Mouse (Mus musculus): ENCODE measurements at regions not wholly inside any gene's neighbourhood (a gene's known extent, or its start where the extent isn't known, plus 50 kb on each side); places are given as distances from the start of the nearest gene placed in this dataset.

- H3K4me1 ChIP-seq (ENCODE audit: insufficient read depth, low read length) = no peaks in the 10 kb centered on the region
- no peak overlapping the region for H3K4me2 ChIP-seq (ENCODE audit: low read depth, low read length)
- H3K27me3 ChIP-seq (ENCODE audit: insufficient read depth, low read length) = no peaks in the 10 kb centered on the region
- no peak overlapping the region for H3K4me3 ChIP-seq (ENCODE audit: low read length)
- no peak overlapping the region for H3K9ac ChIP-seq (replicated peaks; ENCODE audit: low read length)
- H3K27ac ChIP-seq = no peak overlapping the region
- ATAC-seq (no peak), DNase-seq (ENCODE audit: low spot score) (no peak)
- no peaks in the 10 kb centered on the region for H3K9me3 ChIP-seq (ENCODE audit: low read length)
- WGBS = 86% methylated on average over 1 of the region's 1 CpGs
- H3K36me3 ChIP-seq (ENCODE audit: insufficient read depth, low read length) = no peaks in the 10 kb centered on the region
- no peak for TF ChIP-seq CTCF (IDR thresholded peaks at IDR 0.05; ENCODE audit: low read depth)
Observed at GRCm38 (mm10) chr13:46193131-46193530, 80.4 kb upstream of the Stmnd1 start.

GRCm38 (mm10) chr13:46189726-46190125, 83.8 kb upstream of the Stmnd1 start:
- Histone ChIP-seq H3K9ac (replicated peaks; ENCODE audit: low read length) (no peak overlapping the region), H3K9me3 (ENCODE audit: low read length) (no peaks in the 10 kb centered on the region), H3K36me3 (ENCODE audit: insufficient read depth, low read length) (no peaks in the 10 kb centered on the region), H3K27me3 (ENCODE audit: insufficient read depth, low read length) (no peaks in the 10 kb centered on the region), H3K4me2 (ENCODE audit: low read depth, low read length) (no peak overlapping the region), H3K27ac (no peak overlapping the region), H3K4me3 (ENCODE audit: low read length) (no peak overlapping the region), H3K4me1 (ENCODE audit: insufficient read depth, low read length) (no peaks in the 10 kb centered on the region)
- TF ChIP-seq CTCF (IDR thresholded peaks at IDR 0.05; ENCODE audit: low read depth) = no peak
- ATAC-seq (no peak), DNase-seq (ENCODE audit: low spot score) (peak; percentile 23)
- 52% methylated on average over 2 of the region's 2 CpGs for WGBS

- ATAC-seq (no peak), DNase-seq (ENCODE audit: low spot score) (peak; percentile 52)
- Histone ChIP-seq H3K27ac (no peak overlapping the region), H3K4me3 (ENCODE audit: low read length) (no peak overlapping the region), H3K27me3 (ENCODE audit: insufficient read depth, low read length) (no peaks in the 10 kb centered on the region), H3K36me3 (ENCODE audit: insufficient read depth, low read length) (no peaks in the 10 kb centered on the region), H3K4me2 (ENCODE audit: low read depth, low read length) (no peak overlapping the region), H3K4me1 (ENCODE audit: insufficient read depth, low read length) (peaks cover 7% of the 10 kb centered on the region; the same call in 1 of the 2 replicates), H3K9me3 (ENCODE audit: low read length) (no peaks in the 10 kb centered on the region), H3K9ac (replicated peaks; ENCODE audit: low read length) (no peak overlapping the region)
- 74% methylated on average over 8 of the region's 8 CpGs for WGBS
- peak; percentile 37 for TF ChIP-seq CTCF (IDR thresholded peaks at IDR 0.05; ENCODE audit: low read depth)
Observed at GRCm38 (mm10) chr13:46182851-46183250, 90.7 kb upstream of the Stmnd1 start.

GRCm38 (mm10) chr13:46180606-46181133, 92.9 kb upstream of the Stmnd1 start:
- peaks cover 7% of the 10 kb centered on the region; the same call in 1 of the 2 replicates for H3K4me1 ChIP-seq (ENCODE audit: insufficient read depth, low read length)
- no peaks in the 10 kb centered on the region for H3K36me3 ChIP-seq (ENCODE audit: insufficient read depth, low read length)
- H3K9ac ChIP-seq (replicated peaks; ENCODE audit: low read length) = no peak overlapping the region
- peak overlapping the region; percentile 32; the same call in 1 of the 2 replicates for H3K27ac ChIP-seq
- no peaks in the 10 kb centered on the region for H3K27me3 ChIP-seq (ENCODE audit: insufficient read depth, low read length)
- H3K9me3 ChIP-seq (ENCODE audit: low read length) = no peaks in the 10 kb centered on the region
- WGBS = 7% methylated on average over 12 of the region's 12 CpGs
- no peak for TF ChIP-seq CTCF (IDR thresholded peaks at IDR 0.05; ENCODE audit: low read depth)
- peak overlapping the region; percentile 8; the same call in 1 of the 2 replicates for H3K4me3 ChIP-seq (ENCODE audit: low read length)
- peak; percentile 43 for DNase-seq (ENCODE audit: low spot score)
- peak; percentile 53 for ATAC-seq
- peak overlapping the region; percentile 46 for H3K4me2 ChIP-seq (ENCODE audit: low read depth, low read length)

- WGBS = 84% methylated on average over 3 of the region's 3 CpGs
- H3K4me3 ChIP-seq (ENCODE audit: low read length) = no peak overlapping the region
- H3K27ac ChIP-seq = no peak overlapping the region
- no peak overlapping the region for H3K4me2 ChIP-seq (ENCODE audit: low read depth, low read length)
- peaks cover 7% of the 10 kb centered on the region; the same call in 1 of the 2 replicates for H3K4me1 ChIP-seq (ENCODE audit: insufficient read depth, low read length)
- H3K9me3 ChIP-seq (ENCODE audit: low read length) = no peaks in the 10 kb centered on the region
- ATAC-seq = no peak
- no peaks in the 10 kb centered on the region for H3K36me3 ChIP-seq (ENCODE audit: insufficient read depth, low read length)
- DNase-seq (ENCODE audit: low spot score) = no peak
- no peak overlapping the region for H3K9ac ChIP-seq (replicated peaks; ENCODE audit: low read length)
- TF ChIP-seq CTCF (IDR thresholded peaks at IDR 0.05; ENCODE audit: low read depth) = no peak
- no peaks in the 10 kb centered on the region for H3K27me3 ChIP-seq (ENCODE audit: insufficient read depth, low read length)
Observed at GRCm38 (mm10) chr13:46179916-46180315, 93.6 kb upstream of the Stmnd1 start.

- ATAC-seq (peak; percentile 56), DNase-seq (ENCODE audit: low spot score) (peak; percentile 59)
- H3K9me3 ChIP-seq (ENCODE audit: low read length) = no peaks in the 10 kb centered on the region
- H3K4me2 ChIP-seq (ENCODE audit: low read depth, low read length) = no peak overlapping the region
- no peak for TF ChIP-seq CTCF (IDR thresholded peaks at IDR 0.05; ENCODE audit: low read depth)
- H3K4me3 ChIP-seq (ENCODE audit: low read length) = no peak overlapping the region
- H3K36me3 ChIP-seq (ENCODE audit: insufficient read depth, low read length) = no peaks in the 10 kb centered on the region
- 20% methylated on average over 8 of the region's 8 CpGs for WGBS
- H3K4me1 ChIP-seq (ENCODE audit: insufficient read depth, low read length) = no peaks in the 10 kb centered on the region
- no peak overlapping the region for H3K27ac ChIP-seq
- H3K27me3 ChIP-seq (ENCODE audit: insufficient read depth, low read length) = no peaks in the 10 kb centered on the region
- no peak overlapping the region for H3K9ac ChIP-seq (replicated peaks; ENCODE audit: low read length)
Observed at GRCm38 (mm10) chr13:46173103-46173502, 100.4 kb upstream of the Stmnd1 start.

GRCm38 (mm10) chr13:46162025-46162374, 111.5 kb upstream of the Stmnd1 start:
- peak overlapping the region; percentile 51 for H3K4me2 ChIP-seq (ENCODE audit: low read depth, low read length)
- ATAC-seq = peak; percentile 89
- no peaks in the 10 kb centered on the region for H3K9me3 ChIP-seq (ENCODE audit: low read length)
- H3K9ac ChIP-seq (replicated peaks; ENCODE audit: low read length) = no peak overlapping the region
- peak overlapping the region; percentile 36; the same call in 1 of the 2 replicates for H3K27ac ChIP-seq
- 2% methylated on average over 10 of the region's 10 CpGs for WGBS
- H3K36me3 ChIP-seq (ENCODE audit: insufficient read depth, low read length) = no peaks in the 10 kb centered on the region
- no peaks in the 10 kb centered on the region for H3K27me3 ChIP-seq (ENCODE audit: insufficient read depth, low read length)
- peak overlapping the region; percentile 21; the same call in 1 of the 2 replicates for H3K4me3 ChIP-seq (ENCODE audit: low read length)
- DNase-seq (ENCODE audit: low spot score) = peak; percentile 91
- 0 out of 2 replicates have a peak, but pooled peaks cover 7% of the 10 kb centered on the region for H3K4me1 ChIP-seq (ENCODE audit: insufficient read depth, low read length)
- TF ChIP-seq CTCF (IDR thresholded peaks at IDR 0.05; ENCODE audit: low read depth) = peak; percentile 98
